Mouse (Mus musculus) small intestine, adult 2 months (tissue): ENCODE data around the gene Mical3. TPM values are rescaled to one million over a fixed set of nuclear protein-coding genes. Genes with fewer than 3 reads are reported as not detected.

Source experiments
- H3K27ac ChIP-seq: fragments of 200-500 bp; 2 replicates; pipeline ENCODE4 v1.5.1; 2012; ENCODE audit warnings: low read depth, low read length, control low read depth, inconsistent platforms; ENCODE audit not compliant: insufficient read depth
- H3K27me3 ChIP-seq: fragments of 200-500 bp; 2 replicates; pipeline ENCODE4 v1.6.1; 2012; ENCODE audit warnings: mild to moderate bottlenecking, moderate library complexity, low read length, inconsistent platforms; ENCODE audit not compliant: control insufficient read depth, insufficient read depth
- H3K36me3 ChIP-seq: fragments of 200-500 bp; 2 replicates; pipeline ENCODE4 v1.6.1; 2012; ENCODE audit warnings: mild to moderate bottlenecking, low read length, control low read depth, inconsistent platforms; ENCODE audit not compliant: control insufficient read depth, insufficient read depth
- H3K4me1 ChIP-seq: fragments of 200-500 bp; 2 replicates; pipeline ENCODE4 v1.6.1; 2012; ENCODE audit warnings: low read length, inconsistent platforms, mixed read lengths; ENCODE audit not compliant: control insufficient read depth, insufficient read depth, insufficient read length
- H3K4me3 ChIP-seq: fragments of 200-500 bp; 2 replicates; pipeline ENCODE4 v1.5.1; 2012; ENCODE audit warnings: low read depth, mild to moderate bottlenecking, control low read depth, inconsistent platforms, low read length, moderate library complexity
- CTCF ChIP-seq: fragments of 200-500 bp; IDR thresholded peaks from 2 replicates; pipeline ENCODE4 v1.5.1; 2012; ENCODE audit warnings: low read depth, mild to moderate bottlenecking, control low read depth, inconsistent platforms, low read length, moderate library complexity, mixed read lengths; ENCODE audit not compliant: insufficient replicate concordance, insufficient read length; ENCODE audit errors: extremely low read depth
- POLR2A ChIP-seq: fragments of 200-500 bp; IDR thresholded peaks from 2 replicates; pipeline ENCODE4 v1.6.1; 2012; ENCODE audit warnings: low read depth, mild to moderate bottlenecking, control low read depth, inconsistent platforms, low read length, moderate library complexity
- WGBS: fragments of 180-500 bp; shearing (Covaris S2); methylation state at CpG from one replicate; pipeline ENCODE4 v1.1.7; 2018; 5-methylcytosine and 5-hydroxymethylcytosine counted together
- polyA plus RNA-seq: library from polyadenylated mRNA; depleted of rRNA; stranded (reverse); fragments of >200 nt; gene quantifications from 2 replicates; pipeline ENCODE4 v1.2.3, GENCODE M21; 2012

Gene Mical3
- polyA plus RNA-seq, 1 experiment = 8.9 TPM

DNA sequence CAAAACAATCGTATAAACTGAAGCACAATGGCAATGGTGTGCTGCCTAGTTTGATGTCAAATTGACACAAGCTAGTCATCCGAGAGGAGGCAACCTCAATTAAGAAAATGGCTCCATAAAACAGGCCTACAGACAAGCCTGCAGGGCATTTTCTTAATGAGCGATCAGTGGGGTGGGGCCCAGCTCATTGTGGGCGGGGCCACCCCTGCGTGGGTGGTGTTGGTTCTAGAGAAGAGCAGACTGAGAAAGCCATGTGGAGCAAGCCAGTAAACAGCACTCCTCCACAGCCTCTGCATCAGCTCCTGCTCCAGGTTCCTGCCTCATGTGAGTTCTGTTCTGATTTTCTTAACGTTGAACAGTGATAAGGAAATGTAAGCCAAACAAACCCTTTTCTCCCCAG is 6.4 kb upstream of the Mical3 start:
- 49% methylated on average over 6 of the region's 6 CpGs for WGBS
- H3K4me3 ChIP-seq = no peak overlapping the region
- H3K4me1 ChIP-seq = no peaks in the 10 kb centered on the region
- no peaks in the 10 kb centered on the region for H3K36me3 ChIP-seq
- H3K27ac ChIP-seq = no peak overlapping the region
- TF ChIP-seq POLR2A (no peak), CTCF (no peak)
- no peaks in the 10 kb centered on the region for H3K27me3 ChIP-seq

DNA sequence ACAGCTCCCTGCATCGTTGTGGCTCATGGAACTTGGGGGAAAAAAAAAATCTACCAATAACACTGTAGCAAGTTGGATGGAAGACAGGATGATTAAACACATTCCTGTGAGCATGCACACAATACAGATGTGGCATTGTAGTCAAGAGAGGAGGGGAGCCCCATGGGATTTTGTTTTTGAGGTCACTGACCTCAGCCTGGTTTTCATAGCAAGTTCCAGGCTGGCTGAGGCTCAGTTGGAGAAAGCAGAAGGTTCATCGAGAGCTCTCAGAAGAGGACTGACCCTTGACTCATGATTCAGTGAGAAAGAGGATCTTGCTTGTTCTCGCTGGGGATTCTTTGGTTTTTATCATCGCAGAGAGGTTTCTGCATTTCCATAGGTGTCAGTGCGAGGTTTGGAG is 4.1 kb upstream of the Mical3 start:
- TF ChIP-seq CTCF (no peak), POLR2A (no peak)
- 70% methylated on average over 5 of the region's 5 CpGs for WGBS
- Histone ChIP-seq H3K27me3 (peaks cover 7% of the 10 kb centered on the region), H3K4me3 (no peak overlapping the region), H3K4me1 (peaks cover 4% of the 10 kb centered on the region; the same call in 1 of the 2 replicates), H3K27ac (no peak overlapping the region), H3K36me3 (no peaks in the 10 kb centered on the region)

DNA sequence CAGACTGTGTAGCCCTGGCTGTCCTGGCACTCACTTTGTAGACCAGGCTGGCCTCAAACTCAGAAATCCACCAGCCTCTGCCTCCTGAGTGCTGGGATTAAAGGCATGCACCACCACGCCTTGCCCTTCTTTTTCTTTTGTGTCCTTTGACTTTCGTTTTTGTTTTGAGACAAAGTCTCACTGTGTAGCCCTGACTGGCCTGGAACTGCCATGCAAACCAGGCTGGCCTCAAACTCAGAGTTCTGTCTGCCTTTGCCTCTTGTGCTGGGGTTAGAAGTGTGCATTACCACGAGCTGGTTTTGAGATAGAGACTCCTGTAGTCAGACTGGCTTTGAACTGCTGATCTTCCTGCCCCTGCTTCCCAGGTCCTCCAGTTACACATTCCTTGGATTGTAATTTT is 3.5 kb upstream of the Mical3 start:
- TF ChIP-seq CTCF (no peak), POLR2A (no peak)
- H3K4me3 ChIP-seq = no peak overlapping the region
- H3K36me3 ChIP-seq = no peaks in the 10 kb centered on the region
- no peak overlapping the region for H3K27ac ChIP-seq
- peaks cover 7% of the 10 kb centered on the region for H3K27me3 ChIP-seq
- peaks cover 4% of the 10 kb centered on the region; the same call in 1 of the 2 replicates for H3K4me1 ChIP-seq
- 41% methylated on average over 3 of the region's 3 CpGs for WGBS

DNA sequence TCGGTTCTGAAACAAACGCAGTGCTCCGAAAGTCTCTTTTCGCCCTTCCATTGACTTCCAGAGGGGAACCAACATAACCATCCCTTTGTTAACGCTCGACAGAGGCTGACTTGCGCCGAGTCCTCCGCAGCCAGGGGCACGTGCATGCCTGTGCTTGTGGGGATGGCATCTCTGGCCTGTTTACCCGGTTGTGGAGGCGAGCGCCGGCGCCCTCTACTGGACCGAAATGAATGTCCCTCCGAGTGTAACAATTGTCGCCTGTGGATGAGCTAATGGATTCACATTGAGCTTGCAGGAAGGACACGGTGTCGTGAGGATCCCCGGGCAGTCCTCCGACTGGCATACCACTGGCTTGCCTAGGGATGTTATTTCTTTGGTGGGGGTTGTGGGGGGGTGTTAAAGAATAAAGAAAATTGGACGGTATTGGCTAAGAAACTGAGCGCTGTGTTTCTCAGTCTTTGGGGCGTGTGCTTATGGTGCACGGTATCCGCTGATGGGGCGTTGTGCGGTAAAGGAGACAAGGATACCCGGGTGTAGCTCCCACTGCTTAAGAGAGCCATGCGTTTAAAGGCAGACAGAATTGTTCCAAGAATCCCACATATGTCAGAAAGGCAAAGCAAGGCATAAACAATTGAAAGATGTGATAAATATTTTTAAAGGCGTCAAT is 627 bp downstream of the Mical3 start:
- H3K27ac ChIP-seq = no peak overlapping the region
- TF ChIP-seq POLR2A (no peak), CTCF (peak; percentile 87)
- H3K36me3 ChIP-seq = no peaks in the 10 kb centered on the region
- WGBS = 3% methylated on average over 32 of the region's 32 CpGs
- peaks cover 4% of the 10 kb centered on the region; the same call in 1 of the 2 replicates for H3K4me1 ChIP-seq
- H3K27me3 ChIP-seq = peaks cover 7% of the 10 kb centered on the region
- H3K4me3 ChIP-seq = peak overlapping the region; percentile 56

DNA sequence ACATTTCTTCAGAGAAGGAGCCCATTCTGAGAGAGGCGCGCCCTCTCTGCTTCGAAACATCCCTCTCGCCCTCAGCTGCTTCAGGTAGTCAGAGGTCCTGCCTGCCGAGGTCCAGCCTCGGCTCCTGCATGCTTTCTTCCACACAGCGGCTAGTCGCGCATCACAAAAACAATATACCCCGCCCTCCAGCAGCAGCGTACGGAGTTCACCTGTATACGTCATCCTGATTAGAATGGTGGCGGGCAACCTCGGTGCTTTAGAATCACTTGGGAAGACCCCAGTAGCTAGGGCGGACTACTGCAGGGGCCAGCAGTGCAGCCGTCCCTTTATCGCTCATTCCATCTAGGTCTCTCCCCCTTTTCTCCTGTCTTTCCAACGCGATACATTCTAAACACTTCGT is 1.3 kb downstream of the Mical3 start:
- TF ChIP-seq CTCF (no peak), POLR2A (no peak)
- peaks cover 7% of the 10 kb centered on the region for H3K27me3 ChIP-seq
- 18% methylated on average over 21 of the region's 21 CpGs for WGBS
- H3K36me3 ChIP-seq = no peaks in the 10 kb centered on the region
- H3K4me1 ChIP-seq = peaks cover 4% of the 10 kb centered on the region; the same call in 1 of the 2 replicates
- H3K27ac ChIP-seq = no peak overlapping the region
- H3K4me3 ChIP-seq = peak overlapping the region; percentile 42

DNA sequence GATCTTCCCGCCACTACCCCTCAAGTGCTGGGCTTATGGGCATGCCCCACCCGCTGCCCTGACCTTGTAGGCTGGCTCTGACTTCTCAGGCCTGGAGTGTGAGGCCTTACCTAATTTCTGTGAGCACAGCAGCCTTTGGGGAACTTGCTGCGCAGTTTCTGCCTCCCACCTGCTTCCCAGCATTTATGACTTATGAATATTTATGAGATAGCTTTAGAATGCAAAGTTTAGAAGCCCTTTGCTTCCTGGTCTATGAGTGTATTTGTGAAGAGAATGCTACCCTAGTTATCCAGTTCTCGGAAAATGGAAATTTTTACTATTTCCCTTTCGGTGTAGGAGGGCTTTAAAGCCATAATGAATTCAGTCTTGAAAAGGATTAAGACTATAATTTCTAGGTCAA is 2.1 kb downstream of the Mical3 start:
- Histone ChIP-seq H3K27me3 (peaks cover 7% of the 10 kb centered on the region), H3K4me3 (no peak overlapping the region), H3K4me1 (peaks cover 4% of the 10 kb centered on the region; the same call in 1 of the 2 replicates), H3K27ac (no peak overlapping the region), H3K36me3 (no peaks in the 10 kb centered on the region)
- 95% methylated on average over 5 of the region's 5 CpGs for WGBS
- TF ChIP-seq CTCF (no peak), POLR2A (no peak)

DNA sequence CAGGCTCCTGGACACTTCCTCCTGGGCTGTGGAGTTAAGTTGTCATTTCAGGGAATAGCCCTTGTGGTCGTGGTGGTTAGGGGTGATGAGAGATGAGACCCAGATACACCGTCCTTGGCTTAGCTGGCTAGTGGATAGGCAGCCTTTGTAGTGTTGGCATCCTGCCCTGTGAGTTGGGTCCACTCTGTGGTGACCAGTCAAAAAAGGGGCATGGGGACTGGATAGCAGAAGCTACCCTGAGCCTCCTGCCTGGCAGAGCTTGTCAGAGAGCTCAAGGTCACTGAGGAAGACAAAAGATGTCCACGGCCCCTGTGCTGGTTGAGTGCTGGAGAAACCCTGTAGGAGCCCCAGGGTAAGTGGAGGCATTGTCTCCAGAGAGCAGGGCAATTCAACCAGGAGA is 3.1 kb downstream of the Mical3 start:
- no peak for TF ChIP-seq POLR2A
- no peak for TF ChIP-seq CTCF
- Histone ChIP-seq H3K4me1 (peaks cover 4% of the 10 kb centered on the region; the same call in 1 of the 2 replicates), H3K27me3 (peaks cover 7% of the 10 kb centered on the region), H3K36me3 (no peaks in the 10 kb centered on the region), H3K4me3 (no peak overlapping the region), H3K27ac (no peak overlapping the region)
- 70% methylated on average over 3 of the region's 3 CpGs for WGBS

DNA sequence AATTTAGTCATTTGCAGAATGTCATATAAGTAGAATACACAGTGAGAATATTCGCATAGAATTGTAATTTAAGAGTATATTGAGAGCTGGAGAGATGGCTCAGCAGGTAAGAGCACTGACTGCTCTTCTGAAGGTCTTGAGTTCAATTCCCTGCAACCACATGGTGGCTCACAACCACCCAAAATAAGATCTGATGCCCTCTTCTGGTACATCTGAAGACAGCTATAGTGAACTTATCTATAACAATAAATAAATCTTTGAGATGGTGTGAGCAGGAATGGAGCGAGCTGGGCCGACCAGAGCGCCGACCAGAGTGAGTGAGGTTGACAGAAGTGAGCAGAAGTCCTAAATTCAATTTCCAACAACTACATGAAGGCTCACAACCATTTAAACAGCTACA is 4.6 kb downstream of the Mical3 start:
- Histone ChIP-seq H3K36me3 (no peaks in the 10 kb centered on the region), H3K4me3 (no peak overlapping the region), H3K27me3 (peaks cover 7% of the 10 kb centered on the region), H3K4me1 (peaks cover 4% of the 10 kb centered on the region; the same call in 1 of the 2 replicates), H3K27ac (no peak overlapping the region)
- 88% methylated on average over 5 of the region's 5 CpGs for WGBS
- TF ChIP-seq POLR2A (no peak), CTCF (no peak)
